Mouse (Mus musculus) MEL (cell line): ENCODE measurements around the gene Pcnx.

ENCODE experiments used
- CTCF ChIP-seq, 3 experiments: IDR thresholded peaks in 2 of 3; conservative IDR thresholded peaks in 1 of 3; 2 replicates each; pipeline ENCODE4 v1.5.1; 2011 to 2012; ENCODE audit warnings: low read length in 3 of 3, low read depth in 2 of 3, mild to moderate bottlenecking in 2 of 3, improper control_type of control experiment in 1 of 3, inconsistent platforms in 1 of 3, mixed read lengths in 1 of 3, moderate library complexity in 1 of 3; ENCODE audit not compliant: control insufficient read depth in 1 of 3, insufficient read depth in 1 of 3, poor library complexity in 1 of 3, severe bottlenecking in 1 of 3
- EP300 ChIP-seq, 2 experiments: IDR thresholded peaks; 2 replicates each; pipeline ENCODE4 v1.6.1; 2011; ENCODE audit warnings: improper control_type of control experiment in 2 of 2, low read length in 2 of 2, low read depth in 1 of 2, mild to moderate bottlenecking in 1 of 2
- POLR2A ChIP-seq, 2 experiments: IDR thresholded peaks; 2 replicates each; pipeline ENCODE4 v1.6.1; 2011 to 2012; ENCODE audit warnings: low read length in 2 of 2, mild to moderate bottlenecking in 2 of 2, control low read depth in 1 of 2, improper control_type of control experiment in 1 of 2, low read depth in 1 of 2, moderate library complexity in 1 of 2; ENCODE audit not compliant: control insufficient read depth in 1 of 2, insufficient read depth in 1 of 2, poor library complexity in 1 of 2
- POLR2AphosphoS5 ChIP-seq: IDR thresholded peaks from 2 replicates; pipeline ENCODE4 v1.6.1; 2012; ENCODE audit warnings: low read depth, borderline replicate concordance, mild to moderate bottlenecking, inconsistent platforms, low read length, moderate library complexity, mixed read lengths
- TBP ChIP-seq: IDR thresholded peaks from 2 replicates; pipeline ENCODE4 v1.8.0; 2011; ENCODE audit warnings: low read depth, low read length, improper control_type of control experiment
- UBTF ChIP-seq: IDR thresholded peaks from 2 replicates; pipeline ENCODE4 v1.6.1; 2012; ENCODE audit warnings: low read depth, mild to moderate bottlenecking, inconsistent platforms, low read length, improper control_type of control experiment, moderate library complexity, borderline replicate concordance; ENCODE audit not compliant: insufficient read depth

GRCm38 (mm10) chr12:81822176-81822575 is 37.6 kb upstream of the Pcnx start:
- no peak for TF ChIP-seq TBP
- no peak for TF ChIP-seq EP300 (IDR thresholded peaks at IDR 0.05; ENCODE audit: low read depth in 1 of 2, low read length in 2 of 2)
- no peak for TF ChIP-seq POLR2A (IDR thresholded peaks at IDR 0.05; ENCODE audit: control insufficient read depth in 1 of 2, insufficient read depth in 1 of 2, low read depth in 1 of 2, low read length in 2 of 2, poor library complexity in 1 of 2)
- TF ChIP-seq UBTF = no peak
- TF ChIP-seq POLR2AphosphoS5 = no peak
- TF ChIP-seq CTCF (IDR thresholded peaks at IDR 0.05 in 2 of 3, conservative IDR thresholded peaks at IDR 0.05 in 1 of 3; ENCODE audit: control insufficient read depth in 1 of 3, insufficient read depth in 1 of 3, low read depth in 2 of 3, low read length in 3 of 3, poor library complexity in 1 of 3, severe bottlenecking in 1 of 3) = no peak
